Mouse (Mus musculus) embryo, embryonic 11.5 days (tissue): ENCODE measurements at regions not wholly inside any gene's neighbourhood (a gene's known extent, or its start where the extent isn't known, plus 50 kb on each side); places are given as distances from the start of the nearest gene placed in this dataset.

Experiments
- DNase-seq: peaks from one replicate; pipeline ENCODE4 v3.0.0-alpha.2; 2012; ENCODE audit warnings: low read depth, low spot score

- no peak for DNase-seq
Observed at GRCm38 (mm10) chr8:10825981-10826380, 182.3 kb downstream of the Irs2 start.

- no peak for DNase-seq
Observed at GRCm38 (mm10) chr8:10825192-10825926, 182.9 kb downstream of the Irs2 start.

- no peak for DNase-seq
Observed at GRCm38 (mm10) chr8:10821901-10822300, 186.4 kb downstream of the Irs2 start.

GRCm38 (mm10) chr8:10814499-10814898 is 193.8 kb downstream of the Irs2 start:
- no peak for DNase-seq

- no peak for DNase-seq
Observed at GRCm38 (mm10) chr8:10812060-10812670, 196.1 kb downstream of the Irs2 start.

- DNase-seq = no peak
Observed at GRCm38 (mm10) chr8:10807040-10807439, 201.2 kb downstream of the Irs2 start.

- peak; percentile 23 for DNase-seq
Observed at GRCm38 (mm10) chr8:10805405-10806151, 202.7 kb downstream of the Irs2 start.

- no peak for DNase-seq
Observed at GRCm38 (mm10) chr8:10804974-10805373, 203.3 kb downstream of the Irs2 start.

GRCm38 (mm10) chr8:10802003-10802402 is 206.3 kb downstream of the Irs2 start:
- DNase-seq = no peak

- no peak for DNase-seq
Observed at GRCm38 (mm10) chr8:10801580-10801979, 206.7 kb downstream of the Irs2 start.

- no peak for DNase-seq
Observed at GRCm38 (mm10) chr8:10798444-10798843, 209.8 kb downstream of the Irs2 start.

- no peak for DNase-seq
Observed at GRCm38 (mm10) chr8:10794367-10795189, 213.7 kb downstream of the Irs2 start.

- DNase-seq = no peak
Observed at GRCm38 (mm10) chr8:10793670-10794366, 214.4 kb downstream of the Irs2 start.

- DNase-seq = no peak
Observed at GRCm38 (mm10) chr8:10788496-10789200, 219.6 kb downstream of the Irs2 start.

GRCm38 (mm10) chr8:10785801-10786200 is 222.5 kb downstream of the Irs2 start:
- DNase-seq = no peak

GRCm38 (mm10) chr8:10785311-10785710 is 222.9 kb downstream of the Irs2 start:
- no peak for DNase-seq

GRCm38 (mm10) chr8:10784481-10784880 is 223.8 kb downstream of the Irs2 start:
- DNase-seq = no peak

GRCm38 (mm10) chr8:10781860-10782259 is 226.4 kb downstream of the Irs2 start:
- DNase-seq = no peak

GRCm38 (mm10) chr8:10779636-10780035 is 228.6 kb downstream of the Irs2 start:
- DNase-seq = no peak

GRCm38 (mm10) chr8:10775202-10776010 is 232.9 kb downstream of the Irs2 start:
- no peak for DNase-seq
